Mouse (Mus musculus) CD4-positive, CD25-positive, alpha-beta regulatory T cell, adult 2 months (primary cell): ENCODE data around the gene Pan3.
"Not testable (repeated sequence)": the region's sequence is repeated elsewhere in the genome, so short reads cannot be mapped to it uniquely, and the experiment has no call there.

ENCODE experiments used
- DNase-seq: peaks from one replicate; pipeline ENCODE4 v3.0.0-alpha.2; 2012; ENCODE audit warnings: low read depth, low spot score

Pan3 gene

GRCm38 (mm10) chr5:147551879-147552627 is 122.1 kb downstream of the Pan3 start:
- DNase-seq = no peak

GRCm38 (mm10) chr5:147557641-147558040 is 127.7 kb downstream of the Pan3 start:
- DNase-seq = not testable (repeated sequence)

GRCm38 (mm10) chr5:147563511-147564139 is 133.7 kb downstream of the Pan3 start:
- peak; percentile 60 for DNase-seq

GRCm38 (mm10) chr5:147564140-147564590 is 134.2 kb downstream of the Pan3 start:
- DNase-seq = peak; percentile 66

GRCm38 (mm10) chr5:147565444-147565843 is 135.5 kb downstream of the Pan3 start:
- DNase-seq = no peak

GRCm38 (mm10) chr5:147566335-147566734 is 136.4 kb downstream of the Pan3 start:
- DNase-seq = no peak

GRCm38 (mm10) chr5:147572695-147573094 is 142.7 kb downstream of the Pan3 start:
- DNase-seq = no peak

- DNase-seq = no peak
Measured at GRCm38 (mm10) chr5:147573555-147573954, 143.6 kb downstream of the Pan3 start.

- no peak for DNase-seq
Measured at GRCm38 (mm10) chr5:147574517-147574916, 144.6 kb downstream of the Pan3 start.

GRCm38 (mm10) chr5:147577003-147577402 is 147.0 kb downstream of the Pan3 start:
- no peak for DNase-seq

GRCm38 (mm10) chr5:147579148-147579547 is 149.2 kb downstream of the Pan3 start:
- DNase-seq = no peak

GRCm38 (mm10) chr5:147579691-147580090 is 149.7 kb downstream of the Pan3 start:
- no peak for DNase-seq

- DNase-seq = no peak
Measured at GRCm38 (mm10) chr5:147580181-147580580, 150.2 kb downstream of the Pan3 start.

GRCm38 (mm10) chr5:147583702-147584298 is 153.8 kb downstream of the Pan3 start:
- peak; percentile 80 for DNase-seq

GRCm38 (mm10) chr5:147584648-147585047 is 154.7 kb downstream of the Pan3 start:
- DNase-seq = no peak

GRCm38 (mm10) chr5:147585070-147585469 is 155.1 kb downstream of the Pan3 start:
- DNase-seq = no peak

GRCm38 (mm10) chr5:147589814-147590213 is 159.9 kb downstream of the Pan3 start:
- DNase-seq = no peak

- DNase-seq = no peak
Measured at GRCm38 (mm10) chr5:147597825-147598224, 167.9 kb downstream of the Pan3 start.
